Mouse (Mus musculus) liver, adult 2 months (tissue): ENCODE measurements around the gene Sgca. TPM values are rescaled to one million over a fixed set of nuclear protein-coding genes. Genes with fewer than 3 reads are reported as not detected.
A peak's percentile ranks its signal among the peaks of the same experiment; 100 is the strongest.

Experiments
- DNase-seq: peaks from one replicate; pipeline ENCODE4 v3.0.0-alpha.2; 2011; ENCODE audit warnings: low read depth, low spot score; ENCODE audit errors: extremely low read depth
- H3K27ac ChIP-seq: fragments of 200-500 bp; replicated peaks from 2 replicates; pipeline ENCODE4 v1.5.1; 2012; ENCODE audit warnings: low read depth, mild to moderate bottlenecking, control low read depth, inconsistent platforms, low read length; ENCODE audit not compliant: insufficient read depth
- H3K27me3 ChIP-seq: fragments of 200-500 bp; 2 replicates; pipeline ENCODE4 v1.6.1; 2012; ENCODE audit warnings: mild to moderate bottlenecking, moderate library complexity, low read length, inconsistent platforms; ENCODE audit not compliant: control insufficient read depth, insufficient read depth
- H3K36me3 ChIP-seq: fragments of 200-500 bp; 2 replicates; pipeline ENCODE4 v1.6.1; 2012; ENCODE audit warnings: low read length, inconsistent platforms; ENCODE audit not compliant: control insufficient read depth, insufficient read depth
- H3K4me1 ChIP-seq: fragments of 200-500 bp; 2 replicates; pipeline ENCODE4 v1.6.1; 2011; ENCODE audit warnings: low read length; ENCODE audit not compliant: control insufficient read depth, insufficient read depth
- H3K4me3 ChIP-seq: fragments of 200-500 bp; 2 replicates; pipeline ENCODE4 v1.5.1; 2011; ENCODE audit warnings: low read depth, mild to moderate bottlenecking, control low read depth, low read length, moderate library complexity; ENCODE audit not compliant: insufficient read depth
- H3K79me2 ChIP-seq: fragments of 200-500 bp; 2 replicates; pipeline ENCODE4 v1.6.1; 2012; ENCODE audit warnings: inconsistent platforms, mild to moderate bottlenecking, low read length, moderate library complexity; ENCODE audit not compliant: control insufficient read depth, insufficient read depth
- H3K9ac ChIP-seq: fragments of 200-500 bp; 2 replicates; pipeline ENCODE4 v1.6.1; 2012; ENCODE audit warnings: low read depth, mild to moderate bottlenecking, control low read depth, inconsistent platforms, low read length
- CTCF ChIP-seq: fragments of 200-500 bp; IDR thresholded peaks from 2 replicates; pipeline ENCODE4 v1.5.1; 2011; ENCODE audit warnings: low read depth, low read length, control low read depth
- POLR2A ChIP-seq: fragments of 200-500 bp; IDR thresholded peaks from 2 replicates; pipeline ENCODE4 v1.6.1; 2011; ENCODE audit warnings: low read length, control low read depth; ENCODE audit not compliant: insufficient read depth; ENCODE audit errors: extremely low read depth
- WGBS: fragments of 180-500 bp; shearing (Covaris S2); methylation state at CpG from one replicate; pipeline ENCODE4 v1.1.7; 2018; 5-methylcytosine and 5-hydroxymethylcytosine counted together
- polyA plus RNA-seq: library from polyadenylated mRNA; depleted of rRNA; stranded (reverse); fragments of >200 nt; gene quantifications from 2 replicates; pipeline ENCODE4 v1.2.3, GENCODE M21; 2012
- total RNA-seq: library from RNA; depleted of rRNA; stranded (reverse); fragments of >200 nt; gene quantifications from 2 replicates; pipeline ENCODE4 v1.2.3, GENCODE M21; 2014

Gene Sgca
- total and polyA plus RNA-seq, 2 experiments: 0.09 TPM; not detected in 1

DNA sequence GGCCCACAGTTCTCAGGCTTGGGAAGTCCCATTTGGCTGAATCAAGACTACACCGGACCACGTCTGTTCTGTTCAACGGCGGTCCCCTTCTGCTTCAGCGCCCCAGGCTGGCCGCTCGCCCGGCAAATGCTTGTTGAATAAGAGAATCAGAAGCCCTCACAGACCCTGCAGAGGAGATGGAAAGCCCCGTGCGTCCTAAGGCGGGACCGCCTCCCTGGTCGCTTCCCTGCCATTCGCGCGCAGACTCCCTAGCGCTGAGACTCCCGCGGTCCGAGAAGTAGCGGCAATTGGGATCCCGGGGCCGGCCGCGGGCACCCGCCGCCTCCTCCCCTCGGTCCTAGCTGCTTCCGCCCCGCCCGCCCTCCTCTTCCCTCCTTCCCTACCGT, 33.5 kb upstream of the Sgca start, which contains the start of gene Samd14:
Gene Samd14 (plus strand): TSS at position 251 of the 386 bp plus-strand sequence.
- Histone ChIP-seq H3K9ac (peak within 1 kb of the TSS; percentile 12; the same call in 1 of the 2 replicates), H3K79me2 (no peaks in the 10 kb centered on the region), H3K36me3 (no peaks in the 10 kb centered on the region), H3K27ac (no peak within 1 kb of the TSS), H3K27me3 (peaks cover 6% of the 10 kb centered on the region; the same call in 1 of the 2 replicates), H3K4me1 (0 out of 2 replicates have a peak, but pooled peaks cover 3% of the 10 kb centered on the region), H3K4me3 (peak within 1 kb of the TSS; percentile 43)
- no peak for DNase-seq
- no peak for TF ChIP-seq POLR2A
- no peak for TF ChIP-seq CTCF
- WGBS: under 1% methylated on average over 27 of the region's 32 CpGs

DNA sequence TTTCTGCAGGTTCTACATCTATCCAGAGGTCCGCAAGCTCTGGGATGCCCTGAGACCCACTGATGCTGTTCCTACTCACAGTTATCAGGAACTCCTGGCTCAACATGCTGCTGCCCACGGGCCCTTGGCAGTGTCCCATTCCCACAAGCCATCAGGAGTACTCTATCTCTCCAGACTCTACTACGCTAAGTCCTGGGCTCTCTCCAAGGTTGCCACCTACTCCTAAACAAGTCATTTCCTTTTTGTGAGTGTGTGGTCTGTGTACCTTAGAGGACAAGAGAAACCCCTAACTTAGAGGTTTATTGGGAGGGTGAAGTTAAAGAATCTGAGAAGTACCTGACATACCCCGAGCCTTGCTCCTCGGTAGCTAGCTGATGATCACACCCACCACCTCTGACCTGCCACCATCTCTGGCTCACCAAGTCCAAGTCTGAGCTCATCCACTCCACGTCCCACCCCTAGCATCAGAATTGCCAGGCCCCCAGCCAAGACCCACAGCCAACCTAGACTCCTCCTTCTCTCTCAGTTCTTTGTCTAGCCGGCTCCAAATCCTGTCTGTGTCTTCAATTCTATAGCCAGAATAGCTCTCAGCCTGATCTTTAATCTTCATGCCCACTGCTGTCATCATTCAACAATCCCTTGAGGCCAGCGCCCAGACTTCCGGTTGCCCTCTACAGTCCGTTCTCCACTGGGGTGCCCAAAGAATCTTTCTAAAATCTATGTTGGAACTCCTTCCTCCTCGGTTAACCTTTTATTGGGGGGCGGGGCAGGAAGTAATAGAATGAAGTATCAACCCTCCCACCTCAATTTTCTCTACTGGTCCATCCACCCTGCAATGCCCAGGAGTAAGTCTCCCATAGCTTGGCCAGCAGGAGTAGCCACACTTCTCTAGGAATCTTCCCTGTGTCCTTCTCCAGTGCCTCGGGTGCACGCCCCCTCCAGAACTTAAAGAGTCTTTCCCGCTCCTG, 32.8 kb upstream of the Sgca start:
- H3K4me1 ChIP-seq: 0 out of 2 replicates have a peak, but pooled peaks cover 3% of the 10 kb centered on the region
- TF ChIP-seq POLR2A: no peak
- no peak for TF ChIP-seq CTCF
- WGBS: 49% methylated on average over 15 of the region's 15 CpGs

DNA sequence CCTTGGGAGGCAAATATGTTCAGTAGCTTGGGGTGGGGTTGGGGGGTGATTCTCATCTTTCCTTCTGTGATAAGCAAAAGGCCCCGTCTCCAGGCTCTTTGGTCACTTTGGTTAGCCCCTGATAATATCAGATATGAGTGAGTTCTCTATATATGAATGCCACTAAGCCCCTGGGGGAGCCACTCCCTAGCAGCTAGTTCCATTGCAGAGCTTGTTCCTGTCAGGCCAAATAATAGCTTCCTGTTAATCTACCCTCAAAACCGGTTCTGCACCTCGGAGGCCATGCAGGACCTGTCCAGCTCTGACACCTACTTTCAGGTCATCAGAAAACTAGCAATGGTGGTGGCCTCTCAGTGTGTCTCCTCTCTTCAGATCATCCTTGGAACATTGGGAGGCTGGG, 31.3 kb upstream of the Sgca start:
- no peak overlapping the region for H3K4me3 ChIP-seq
- H3K36me3 ChIP-seq: no peaks in the 10 kb centered on the region
- no peak for DNase-seq
- H3K79me2 ChIP-seq: no peaks in the 10 kb centered on the region
- no peak overlapping the region for H3K27ac ChIP-seq
- H3K4me1 ChIP-seq: 0 out of 2 replicates have a peak, but pooled peaks cover 3% of the 10 kb centered on the region
- no peak for TF ChIP-seq POLR2A
- H3K9ac ChIP-seq: no peak overlapping the region
- peaks cover 6% of the 10 kb centered on the region; the same call in 1 of the 2 replicates for H3K27me3 ChIP-seq
- WGBS: 66% methylated on average over 3 of the region's 3 CpGs

More for the DNA sequence above, 32.8 kb upstream of the Sgca start:
- DNase-seq: no peak
- no peaks in the 10 kb centered on the region for H3K36me3 ChIP-seq
- no peak overlapping the region; the same call in 1 of the 2 replicates for H3K9ac ChIP-seq
- H3K27ac ChIP-seq: no peak overlapping the region
- H3K79me2 ChIP-seq: no peaks in the 10 kb centered on the region
- peak overlapping the region; percentile 43 for H3K4me3 ChIP-seq
- peaks cover 6% of the 10 kb centered on the region; the same call in 1 of the 2 replicates for H3K27me3 ChIP-seq

DNA sequence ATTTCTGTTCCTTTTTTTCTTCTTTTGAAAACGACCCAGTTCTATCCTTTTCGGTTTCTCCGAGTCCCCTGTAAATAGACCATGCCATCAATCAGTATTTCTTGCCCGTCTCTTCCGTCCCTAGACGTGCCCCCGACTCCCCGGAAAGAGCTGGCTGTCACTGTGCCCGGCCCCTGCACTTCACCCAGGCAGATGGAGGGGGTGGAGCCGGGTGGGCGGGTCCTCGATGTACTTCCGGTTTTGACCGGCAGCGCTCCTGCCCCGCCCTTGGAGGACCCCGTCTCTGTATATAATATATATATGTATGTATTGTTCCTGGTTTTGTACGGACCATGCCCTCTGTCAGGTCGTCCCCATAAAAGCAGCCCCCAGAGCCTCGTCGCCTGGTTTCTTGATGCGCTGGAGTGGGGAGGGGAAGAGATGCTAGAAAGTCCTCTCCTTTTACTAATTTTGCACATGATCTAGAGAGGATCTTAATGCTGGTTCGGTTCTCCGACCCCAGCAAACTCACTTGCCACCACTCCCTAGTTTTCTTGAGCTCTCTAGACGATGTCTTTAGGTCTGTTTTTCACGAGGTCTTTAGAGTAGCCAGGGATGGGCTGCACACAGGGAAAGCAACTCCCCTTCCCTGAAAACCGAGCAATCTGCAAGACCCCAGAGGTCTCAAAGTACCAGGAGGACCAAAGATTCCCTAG, 30.5 kb upstream of the Sgca start:
- WGBS: 3% methylated on average over 27 of the region's 27 CpGs
- Histone ChIP-seq H3K4me3 (peak overlapping the region; percentile 23), H3K4me1 (0 out of 2 replicates have a peak, but pooled peaks cover 3% of the 10 kb centered on the region), H3K9ac (peak overlapping the region; percentile 35; the same call in 1 of the 2 replicates), H3K36me3 (no peaks in the 10 kb centered on the region), H3K27ac (no peak overlapping the region), H3K79me2 (no peaks in the 10 kb centered on the region), H3K27me3 (peaks cover 6% of the 10 kb centered on the region; the same call in 1 of the 2 replicates)
- no peak for DNase-seq
- TF ChIP-seq CTCF (no peak), POLR2A (no peak)

DNA sequence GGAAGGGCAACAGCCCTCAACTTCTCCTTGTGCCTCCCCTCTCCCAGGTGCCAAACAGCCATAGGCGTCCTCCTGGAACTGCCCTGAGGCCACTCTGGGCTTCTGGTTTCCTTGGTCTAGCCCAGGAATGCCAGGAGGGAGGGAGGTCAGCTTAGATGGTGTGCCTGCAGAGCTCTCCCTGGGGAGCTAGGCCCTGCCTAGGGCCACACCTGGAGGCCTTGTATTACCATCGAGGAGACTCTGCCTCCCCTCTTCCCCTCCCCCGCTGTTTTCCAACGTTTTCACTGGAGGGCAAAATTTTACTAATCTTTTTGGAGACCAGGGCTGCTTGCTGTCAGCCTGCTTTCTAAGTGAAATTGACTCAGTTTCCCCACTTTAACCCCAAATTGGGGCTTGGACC, 29.9 kb upstream of the Sgca start:
- H3K36me3 ChIP-seq: no peaks in the 10 kb centered on the region
- no peak for DNase-seq
- H3K27me3 ChIP-seq: peaks cover 6% of the 10 kb centered on the region; the same call in 1 of the 2 replicates
- no peak overlapping the region for H3K9ac ChIP-seq
- no peak overlapping the region for H3K27ac ChIP-seq
- TF ChIP-seq POLR2A (no peak), CTCF (no peak)
- no peak overlapping the region for H3K4me3 ChIP-seq
- H3K4me1 ChIP-seq: 0 out of 2 replicates have a peak, but pooled peaks cover 3% of the 10 kb centered on the region
- no peaks in the 10 kb centered on the region for H3K79me2 ChIP-seq
- WGBS: 44% methylated on average over 4 of the region's 4 CpGs
